Mouse (Mus musculus) testis, adult 2 months (tissue): ENCODE data around the gene Mrpl45. TPM values are rescaled to one million over a fixed set of nuclear protein-coding genes. Genes with fewer than 3 reads are reported as not detected.
"Not testable (repeated sequence)": the region's sequence is repeated elsewhere in the genome, so short reads cannot be mapped to it uniquely, and the experiment has no call there.

Source experiments
- H3K27ac ChIP-seq: fragments of 200-500 bp; 2 replicates; pipeline ENCODE4 v1.5.1; 2012; ENCODE audit warnings: low read depth, low read length; ENCODE audit not compliant: control insufficient read depth, insufficient read depth
- H3K27me3 ChIP-seq: fragments of 200-500 bp; 2 replicates; pipeline ENCODE4 v1.6.1; 2012; ENCODE audit warnings: mild to moderate bottlenecking, low read length, moderate library complexity; ENCODE audit not compliant: control insufficient read depth, insufficient read depth
- H3K36me3 ChIP-seq: fragments of 200-500 bp; 2 replicates; pipeline ENCODE4 v1.6.1; 2012; ENCODE audit warnings: mild to moderate bottlenecking, low read length; ENCODE audit not compliant: control insufficient read depth, insufficient read depth
- H3K4me1 ChIP-seq: fragments of 200-500 bp; 2 replicates; pipeline ENCODE4 v1.6.1; 2012; ENCODE audit warnings: low read length; ENCODE audit not compliant: control insufficient read depth, insufficient read depth
- H3K4me3 ChIP-seq: fragments of 200-500 bp; 2 replicates; pipeline ENCODE4 v1.5.1; 2012; ENCODE audit warnings: low read depth, mild to moderate bottlenecking, low read length, moderate library complexity, mixed read lengths; ENCODE audit not compliant: control insufficient read depth
- CTCF ChIP-seq: fragments of 200-500 bp; IDR thresholded peaks from 2 replicates; pipeline ENCODE4 v1.5.1; 2012; ENCODE audit warnings: low read depth, mild to moderate bottlenecking, inconsistent platforms, low read length, moderate library complexity; ENCODE audit not compliant: control insufficient read depth, insufficient read depth, insufficient replicate concordance
- POLR2A ChIP-seq: fragments of 200-500 bp; IDR thresholded peaks from 2 replicates; pipeline ENCODE4 v1.6.1; 2012; ENCODE audit warnings: low read depth, mild to moderate bottlenecking, inconsistent platforms, low read length, moderate library complexity; ENCODE audit not compliant: control insufficient read depth
- polyA plus RNA-seq: library from polyadenylated mRNA; depleted of rRNA; stranded (reverse); fragments of >200 nt; gene quantifications from 2 replicates; pipeline ENCODE4 v1.2.3, GENCODE M21; 2012; rRNA removed

Mrpl45 gene
- 8.7 and 9.0 TPM in 2 replicates for polyA plus RNA-seq

DNA sequence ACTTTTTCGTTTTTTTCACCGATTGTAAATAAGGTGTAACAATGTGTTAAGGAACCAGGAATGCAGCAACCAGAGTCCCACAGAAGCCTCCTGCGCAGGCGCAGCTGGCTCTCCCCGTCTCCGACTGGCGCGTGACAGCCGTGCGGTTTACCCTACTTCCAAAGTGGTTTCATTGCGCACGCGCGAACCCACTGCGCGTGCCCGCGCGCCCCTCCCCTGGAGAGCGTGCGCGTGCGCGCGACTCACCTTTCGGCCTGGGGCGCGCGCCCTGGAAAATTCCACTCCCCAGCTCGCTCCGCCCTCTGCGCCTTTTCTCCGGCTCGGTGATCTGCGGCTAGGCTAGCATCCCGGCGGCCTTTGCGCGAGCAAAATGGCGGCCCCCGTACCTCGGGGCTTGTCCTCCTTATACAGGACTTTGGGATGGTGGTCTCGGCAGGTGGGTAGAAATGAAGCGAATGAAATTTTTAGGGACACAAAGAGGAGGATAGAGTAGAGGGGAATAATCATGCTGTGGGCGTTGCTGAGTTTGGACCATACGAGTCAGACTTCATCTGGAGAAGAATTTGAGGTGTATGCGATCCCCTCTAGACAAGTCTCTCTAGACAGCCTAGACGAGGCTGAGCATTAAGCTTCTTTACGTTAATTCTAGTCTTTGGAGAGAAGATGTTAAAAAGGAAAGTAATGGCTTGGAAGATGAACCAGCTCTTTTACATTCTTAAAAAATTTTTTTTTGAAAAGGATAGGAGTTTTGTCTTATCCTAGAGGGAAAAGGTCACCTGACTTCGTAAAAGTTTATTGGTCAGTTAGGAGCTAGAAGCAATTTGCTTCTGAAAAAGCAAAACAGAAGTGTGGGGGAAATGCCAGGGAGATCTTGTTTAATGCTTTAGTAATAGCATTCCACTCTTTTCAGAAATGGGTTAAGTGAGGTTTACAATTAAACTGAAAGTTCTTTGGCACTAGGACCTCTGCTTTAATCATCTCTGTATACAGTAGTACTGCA is at the start of gene Mrpl45:
Mrpl45 (plus strand) TSS at position 213 of the 1,000 bp plus-strand sequence.
- Histone ChIP-seq H3K4me3 (peak within 1 kb of the TSS; percentile 90), H3K36me3 (no peaks in the 10 kb centered on the region), H3K4me1 (no peaks in the 10 kb centered on the region; the same call in none of the 2 replicates), H3K27me3 (no peaks in the 10 kb centered on the region; the same call in 1 of the 2 replicates), H3K27ac (peak within 1 kb of the TSS; percentile 79)
- TF ChIP-seq POLR2A (peak; percentile 88), CTCF (no peak)

DNA sequence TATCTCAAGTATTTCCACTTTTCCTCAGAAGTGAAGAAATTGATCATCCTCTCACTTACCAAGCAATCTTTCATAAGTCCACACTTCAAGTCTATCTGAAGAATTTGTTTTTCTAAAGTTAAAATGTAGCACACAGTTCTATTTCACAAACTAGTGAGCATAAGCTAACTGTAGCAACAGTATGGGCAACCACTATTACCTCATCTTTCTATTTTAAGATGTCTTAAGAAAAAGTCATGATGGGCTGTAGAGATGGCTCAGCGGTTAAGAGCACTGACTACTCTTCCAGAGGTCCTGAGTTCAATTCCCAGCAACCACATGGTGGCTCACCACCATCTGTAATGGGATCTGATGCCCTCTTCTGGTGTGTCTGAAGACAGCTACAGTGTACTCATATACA is 49.0 kb upstream of the Mrpl45 start:
- not testable (repeated sequence) for H3K4me1 ChIP-seq, H3K4me3 ChIP-seq, H3K27ac ChIP-seq, H3K36me3 ChIP-seq, H3K27me3 ChIP-seq

DNA sequence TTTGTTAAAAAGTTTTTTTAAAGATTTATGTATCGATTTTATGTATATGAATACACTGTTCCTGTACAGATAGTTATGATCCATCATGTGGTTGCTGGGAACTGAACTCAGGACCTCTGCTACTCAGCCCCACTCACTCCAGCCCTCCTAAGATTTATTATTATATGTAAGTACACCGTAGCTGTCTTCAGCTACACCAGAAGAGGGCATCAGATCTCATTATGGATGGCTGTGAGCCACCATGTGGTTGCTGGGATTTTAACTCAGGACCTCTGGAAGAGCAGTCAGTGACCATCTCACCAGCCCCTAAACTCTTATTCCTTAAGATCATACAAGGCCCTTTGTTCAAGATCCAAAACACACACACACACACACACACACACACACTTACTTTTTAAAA is 45.5 kb upstream of the Mrpl45 start:
- not testable (repeated sequence) for H3K27me3 ChIP-seq, H3K4me1 ChIP-seq, H3K27ac ChIP-seq, H3K36me3 ChIP-seq, H3K4me3 ChIP-seq

DNA sequence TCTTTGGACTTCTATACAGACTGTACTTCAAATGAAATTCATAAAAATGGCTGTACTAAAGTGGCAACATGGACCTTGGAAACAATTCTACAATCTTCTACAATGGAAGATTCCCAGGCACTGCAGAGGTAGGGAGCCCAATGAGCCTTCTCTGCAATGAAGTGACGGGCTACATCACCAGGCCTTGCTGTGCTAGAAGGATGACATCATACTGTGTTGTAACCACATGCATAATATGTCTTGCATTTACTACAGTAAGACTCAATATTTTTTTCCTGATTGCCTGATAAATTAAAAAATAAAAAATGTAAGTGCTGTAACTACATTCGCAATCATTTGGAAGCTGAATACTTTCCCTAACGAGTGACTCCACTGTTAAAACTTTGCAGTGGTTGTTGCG is 42.7 kb upstream of the Mrpl45 start:
- H3K27ac ChIP-seq, result no peak overlapping the region
- no peaks in the 10 kb centered on the region; the same call in 1 of the 2 replicates for H3K4me1 ChIP-seq
- H3K27me3 ChIP-seq, result no peaks in the 10 kb centered on the region
- no peak overlapping the region for H3K4me3 ChIP-seq
- no peaks in the 10 kb centered on the region for H3K36me3 ChIP-seq
- TF ChIP-seq POLR2A, result no peak
- TF ChIP-seq CTCF, result no peak

DNA sequence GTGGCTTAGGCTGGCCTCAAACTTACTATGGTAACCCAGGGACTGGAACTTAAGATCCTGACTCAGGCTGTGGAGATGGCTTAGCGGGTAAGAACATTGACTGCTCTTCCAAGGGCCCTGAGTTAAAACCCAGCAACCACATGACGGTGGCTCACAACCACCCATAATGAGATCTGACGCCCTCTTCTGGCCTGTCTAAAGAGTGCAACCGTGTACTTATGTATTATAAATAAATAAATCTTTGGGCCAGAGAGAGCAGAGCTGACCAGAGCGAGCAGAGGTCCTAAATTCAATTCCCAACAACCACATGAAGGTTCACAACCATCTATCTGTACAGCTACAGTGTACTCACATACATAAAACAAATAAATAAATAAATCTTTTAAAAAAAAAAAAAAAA is 41.9 kb upstream of the Mrpl45 start:
- no peaks in the 10 kb centered on the region for H3K36me3 ChIP-seq
- peaks cover 3% of the 10 kb centered on the region; the same call in 1 of the 2 replicates for H3K4me1 ChIP-seq
- no peaks in the 10 kb centered on the region for H3K27me3 ChIP-seq

DNA sequence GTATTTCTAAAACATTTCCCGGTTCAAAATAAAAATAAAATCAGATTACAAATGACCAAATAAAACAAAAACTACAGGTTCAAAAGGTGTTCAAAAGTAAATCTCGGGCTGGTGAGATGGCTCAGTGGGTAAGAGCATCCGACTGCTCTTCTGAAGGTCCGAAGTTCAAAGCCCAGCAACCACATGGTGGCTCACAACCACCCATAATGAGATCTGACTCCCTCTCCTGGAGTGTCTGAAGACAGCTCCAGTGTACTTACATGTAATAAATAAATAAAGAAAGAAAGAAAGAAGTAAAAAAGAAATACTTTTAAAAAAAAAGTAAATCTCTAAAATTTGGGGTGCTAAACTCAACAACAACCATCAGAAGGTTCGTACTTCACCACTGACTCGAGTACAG is 40.6 kb upstream of the Mrpl45 start:
- not testable (repeated sequence) for H3K4me1 ChIP-seq, H3K4me3 ChIP-seq, H3K27ac ChIP-seq, H3K36me3 ChIP-seq, H3K27me3 ChIP-seq

More for the DNA sequence above, 41.9 kb upstream of the Mrpl45 start:
- no peak for TF ChIP-seq POLR2A
- TF ChIP-seq CTCF, result no peak
- Histone ChIP-seq H3K4me3 (no peak overlapping the region), H3K27ac (no peak overlapping the region)

DNA sequence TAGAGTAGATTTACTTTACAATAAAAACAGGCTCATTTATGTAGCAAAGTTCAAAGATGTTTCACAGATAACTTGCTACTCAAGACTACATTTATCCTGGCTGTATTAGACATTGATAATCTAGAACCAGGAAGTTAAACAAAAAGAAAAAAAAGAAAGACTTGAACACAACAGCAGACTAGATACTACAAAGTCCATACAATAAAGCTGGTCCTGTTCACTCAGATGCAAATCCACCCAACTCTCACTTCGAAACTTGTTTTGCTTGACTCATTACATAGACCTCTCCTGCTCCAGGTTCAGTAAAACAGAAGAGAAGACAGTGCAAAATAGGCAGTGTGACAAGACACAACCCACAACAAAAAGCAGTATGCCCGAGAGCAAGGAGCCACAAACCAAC is 40.2 kb upstream of the Mrpl45 start:
- Histone ChIP-seq H3K4me1 (peaks cover 9% of the 10 kb centered on the region; the same call in 1 of the 2 replicates), H3K4me3 (no peak overlapping the region), H3K27ac (no peak overlapping the region), H3K36me3 (no peaks in the 10 kb centered on the region), H3K27me3 (no peaks in the 10 kb centered on the region)
- TF ChIP-seq POLR2A, result no peak
- no peak for TF ChIP-seq CTCF

DNA sequence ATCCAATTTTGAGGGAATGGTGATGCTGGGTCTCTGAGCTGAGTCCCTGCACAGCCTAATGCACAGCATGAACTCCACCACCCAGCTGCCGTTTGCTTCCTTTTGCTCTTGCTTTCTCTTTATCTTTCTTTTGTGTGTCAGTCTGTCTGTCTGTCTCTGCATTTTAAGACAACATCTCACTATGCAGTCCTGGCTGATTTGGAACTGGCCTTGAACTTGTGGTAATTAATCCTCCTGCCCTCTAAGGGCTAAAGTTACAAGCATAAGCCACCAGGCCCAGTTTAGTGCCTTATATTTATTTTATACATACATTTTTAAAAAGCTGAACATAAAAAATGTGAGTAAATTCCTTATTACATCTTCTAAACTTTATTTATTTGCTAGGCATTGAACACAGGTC is 39.5 kb upstream of the Mrpl45 start:
- Histone ChIP-seq H3K27me3 (no peaks in the 10 kb centered on the region), H3K27ac (no peak overlapping the region), H3K36me3 (no peaks in the 10 kb centered on the region), H3K4me3 (no peak overlapping the region), H3K4me1 (peaks cover 10% of the 10 kb centered on the region)
- no peak for TF ChIP-seq CTCF
- TF ChIP-seq POLR2A, result no peak
